Mouse (Mus musculus): Measurements from ENCODE around the gene Syt11.

The Syt11 gene

GRCm38 (mm10) chr3:88698051-88698450 lies 76.9 kb downstream of the Syt11 start:
- POLR2A ChIA-PET = interaction anchor here in 3 of 4 experiments (0.8 to 5.8 kb wide), 7 partner anchors 10 to 19 kb away, joined by 3 to 46 read pairs (median 3); partner anchors contain the start of genes Khdc4 (in 3 of the 3) and Rit1 (in 1 of the 3)
- CTCF ChIA-PET = no interaction called here

GRCm38 (mm10) chr3:88695545-88695944 lies 79.4 kb downstream of the Syt11 start:
- CTCF ChIA-PET = no interaction called here
- POLR2A ChIA-PET = interaction anchor here in 2 of 4 experiments (0.5 to 3.3 kb wide), 7 partner anchors 7 to 21 kb away, joined by 3 to 17 read pairs (median 3); partner anchors contain the start of genes Khdc4 (in 2 of the 2) and Rit1 (in 1 of the 2)

Data from embryonic stem cell, embryonic (primary cell).